In the genomic region with DNA sequence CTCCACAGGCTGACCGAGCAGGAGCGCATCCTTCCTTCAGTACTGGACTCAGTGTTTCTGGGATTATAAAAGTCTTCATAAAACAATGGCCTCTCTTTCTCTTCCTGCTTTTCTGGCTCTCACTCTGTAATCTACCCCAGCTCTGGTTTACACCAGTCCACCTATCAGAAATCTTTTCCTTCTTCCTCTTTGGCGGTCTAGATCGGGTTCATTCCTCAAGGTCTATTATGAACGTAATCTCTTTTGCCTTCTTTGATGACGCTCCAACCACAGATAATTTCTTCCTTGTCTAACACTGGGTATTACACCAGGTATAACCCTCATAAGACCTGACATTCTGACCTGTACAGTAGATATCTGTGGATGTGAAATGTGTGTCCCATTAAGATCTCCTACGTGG, we compare ENCODE assay signal across 14 mouse cellular contexts. TPM values are rescaled to one million over a fixed set of nuclear protein-coding genes. Genes with fewer than 3 reads are reported as not detected.
DNase-seq lines count a peak whose midpoint lies in the region; ATAC-seq and TF ChIP-seq lines count a peak whose summit lies in the region.
"Had no signal": no experiment of that assay in that cellular context is flagged by ENCODE, and none has a peak within 500 bp of the region (broad histone marks: within the 10 kb centered on the region; RNA-seq: fewer than 3 reads in every experiment).

No protein-coding gene starts in this region.

- H3K36me3 ChIP-seq in hindbrain, embryonic 13.5 days = no peaks in the 10 kb centered on the region; the same call in 1 of the 2 replicates
- no peaks in the 10 kb centered on the region for H3K36me3 ChIP-seq in hindbrain, embryonic 11.5 days (ENCODE audit: control insufficient read depth, insufficient read depth, low read length)
- no peaks in the 10 kb centered on the region for H3K36me3 ChIP-seq in forebrain, embryonic 13.5 days (ENCODE audit: poor library complexity, severe bottlenecking)
- no peaks in the 10 kb centered on the region for H3K36me3 ChIP-seq in hindbrain, postnatal 0 days (ENCODE audit: insufficient read depth, low read length)
- no peaks in the 10 kb centered on the region for H3K36me3 ChIP-seq in neural tube, embryonic 15.5 days

- H3K9me3 ChIP-seq in hindbrain, embryonic 13.5 days = no peaks in the 10 kb centered on the region
- H3K9me3 ChIP-seq in hindbrain, embryonic 11.5 days (ENCODE audit: control insufficient read depth, low read length) = no peaks in the 10 kb centered on the region
- H3K9me3 ChIP-seq in forebrain, embryonic 13.5 days (replicated peaks) = no peaks in the 10 kb centered on the region
- no peaks in the 10 kb centered on the region for H3K9me3 ChIP-seq in hindbrain, postnatal 0 days (ENCODE audit: low read length)
- no peaks in the 10 kb centered on the region for H3K9me3 ChIP-seq in neural tube, embryonic 15.5 days (replicated peaks)

- H3K9ac ChIP-seq in hindbrain, embryonic 13.5 days = no peak overlapping the region
- no peak overlapping the region for H3K9ac ChIP-seq in hindbrain, embryonic 11.5 days (ENCODE audit: low read depth, low read length)
- H3K9ac ChIP-seq in forebrain, embryonic 13.5 days = 0 out of 2 replicates have a peak overlapping the region, but pooled peaks have one; percentile 48
- no peak overlapping the region for H3K9ac ChIP-seq in hindbrain, postnatal 0 days (replicated peaks; ENCODE audit: low read length)
- 0 out of 2 replicates have a peak overlapping the region, but pooled peaks have one; percentile 0 for H3K9ac ChIP-seq in neural tube, embryonic 15.5 days (replicated peaks)
- H3K9ac ChIP-seq: liver, embryonic 14.5 days had no signal

- peak overlapping the region; percentile 91 for H3K4me2 ChIP-seq in hindbrain, embryonic 13.5 days
- no peak overlapping the region; the same call in 1 of the 2 replicates for H3K4me2 ChIP-seq in hindbrain, embryonic 11.5 days (replicated peaks; ENCODE audit: low read depth, low read length)
- peak overlapping the region; percentile 84 for H3K4me2 ChIP-seq in forebrain, embryonic 13.5 days
- H3K4me2 ChIP-seq in hindbrain, postnatal 0 days (ENCODE audit: low read depth, low read length) = peak overlapping the region; percentile 76
- H3K4me2 ChIP-seq in neural tube, embryonic 15.5 days = peak overlapping the region; percentile 80

- WGBS in hindbrain, embryonic 13.5 days = 87% methylated on average over 7 of the region's 7 CpGs
- 89% methylated on average over 7 of the region's 7 CpGs for WGBS in hindbrain, embryonic 11.5 days
- WGBS in forebrain, embryonic 13.5 days = 90% methylated on average over 7 of the region's 7 CpGs
- 90% methylated on average over 7 of the region's 7 CpGs for WGBS in hindbrain, postnatal 0 days
- 78% methylated on average over 7 of the region's 7 CpGs for WGBS in neural tube, embryonic 15.5 days

- H3K27ac ChIP-seq in hindbrain, embryonic 13.5 days = no peak overlapping the region
- H3K27ac ChIP-seq in hindbrain, embryonic 11.5 days (ENCODE audit: low read depth, low read length) = no peak overlapping the region
- no peak overlapping the region for H3K27ac ChIP-seq in forebrain, embryonic 13.5 days
- no peak overlapping the region for H3K27ac ChIP-seq in hindbrain, postnatal 0 days
- H3K27ac ChIP-seq in neural tube, embryonic 15.5 days (replicated peaks) = no peak overlapping the region
- H3K27ac ChIP-seq: liver, embryonic 14.5 days; macrophage had no signal

- H3K4me3 ChIP-seq in hindbrain, embryonic 13.5 days = no peak overlapping the region; the same call in 1 of the 2 replicates
- no peak overlapping the region for H3K4me3 ChIP-seq in hindbrain, embryonic 11.5 days (ENCODE audit: low read depth, low read length)
- peak overlapping the region; percentile 90; the same call in 1 of the 2 replicates for H3K4me3 ChIP-seq in forebrain, embryonic 13.5 days
- no peak overlapping the region for H3K4me3 ChIP-seq in hindbrain, postnatal 0 days (ENCODE audit: low read length)
- H3K4me3 ChIP-seq in neural tube, embryonic 15.5 days (replicated peaks) = peak overlapping the region; percentile 82

- ATAC-seq in hindbrain, embryonic 13.5 days (ENCODE audit: low FRiP score) = no peak
- no peak for ATAC-seq in hindbrain, embryonic 11.5 days (ENCODE audit: low FRiP score)
- no peak for ATAC-seq in forebrain, embryonic 13.5 days
- ATAC-seq in hindbrain, postnatal 0 days = no peak
- no peak for ATAC-seq in neural tube, embryonic 15.5 days (ENCODE audit: low FRiP score)
- ATAC-seq in erythroblast, adult 5-6 weeks (replicated peaks; ENCODE audit: low FRiP score, poor library complexity, severe bottlenecking) = no peak

- peaks cover 42% of the 10 kb centered on the region for H3K4me1 ChIP-seq in hindbrain, embryonic 13.5 days (replicated peaks)
- H3K4me1 ChIP-seq in hindbrain, embryonic 11.5 days (replicated peaks; ENCODE audit: control insufficient read depth, insufficient read depth, low read length) = no peaks in the 10 kb centered on the region; the same call in 1 of the 2 replicates
- H3K4me1 ChIP-seq in forebrain, embryonic 13.5 days = peaks cover 42% of the 10 kb centered on the region
- H3K4me1 ChIP-seq in hindbrain, postnatal 0 days (ENCODE audit: insufficient read depth, low read length) = peaks cover 20% of the 10 kb centered on the region
- H3K4me1 ChIP-seq in neural tube, embryonic 15.5 days = peaks cover 34% of the 10 kb centered on the region

- no peaks in the 10 kb centered on the region for H3K27me3 ChIP-seq in hindbrain, embryonic 13.5 days
- H3K27me3 ChIP-seq in hindbrain, embryonic 11.5 days (ENCODE audit: control insufficient read depth, insufficient read depth, low read length) = no peaks in the 10 kb centered on the region
- no peaks in the 10 kb centered on the region for H3K27me3 ChIP-seq in forebrain, embryonic 13.5 days
- H3K27me3 ChIP-seq in hindbrain, postnatal 0 days (ENCODE audit: insufficient read depth, low read length) = no peaks in the 10 kb centered on the region
- no peaks in the 10 kb centered on the region for H3K27me3 ChIP-seq in neural tube, embryonic 15.5 days (replicated peaks)

- DNase-seq in hindbrain, embryonic 11.5 days (ENCODE audit: low spot score) = no peak
- DNase-seq in hindbrain, postnatal 0 days (ENCODE audit: low spot score) = no peak
- DNase-seq in frontal cortex, adult 2 months (ENCODE audit: extremely low spot score in 1 of 2, low spot score in 1 of 2) = no peak
- DNase-seq: adrenal gland, postnatal 25 days; gastrocnemius, postnatal 25 days; heart, postnatal 36 days; kidney, postnatal 25 days; thymus, postnatal 4 days had no signal

- TF ChIP-seq CTCF in hindbrain, postnatal 0 days (IDR thresholded peaks at IDR 0.05; ENCODE audit: low read depth) = no peak

RNA-seq across cellular contexts. Expression of gene Jmjd1c, which starts 1.0 kb away (rescaled TPM):
- 47.7 and 50.3 TPM in 2 replicates for polyA plus RNA-seq in hindbrain, embryonic 13.5 days (2015; fragmentation: Nextera tagmentation; extraction: Ambion mirVana)
- polyA plus RNA-seq in hindbrain, embryonic 11.5 days (2014; fragmentation: Nextera tagmentation; extraction: Ambion mirVana) = 55.0 and 63.8 TPM in 2 replicates
- 42.5 and 49.6 TPM in 2 replicates for polyA plus RNA-seq in forebrain, embryonic 13.5 days (2015; fragmentation: Nextera tagmentation; extraction: Ambion mirVana)
- 53.7 and 54.1 TPM in 2 replicates for total RNA-seq in hindbrain, postnatal 0 days (2014; rRNA removed)
- 45.4 and 45.6 TPM in 2 replicates for polyA plus RNA-seq in hindbrain, postnatal 0 days (2015; fragmentation: Nextera tagmentation; extraction: Ambion mirVana)
- polyA plus RNA-seq in neural tube, embryonic 15.5 days (2015; fragmentation: Nextera tagmentation; extraction: Ambion mirVana) = 43.8 and 50.7 TPM in 2 replicates
- 25.4 and 38.5 TPM in 2 replicates for total RNA-seq in erythroblast, adult 5-6 weeks (2015; ENCODE audit: low replicate concordance)
- 36.3 and 39.3 TPM in 2 replicates for total RNA-seq in erythroblast, adult 5-6 weeks (2017; ENCODE audit: low replicate concordance)
- polyA plus RNA-seq in frontal cortex, adult 2 months (2012; rRNA removed) = 34.2 and 37.8 TPM in 2 replicates

RNA-seq across cellular contexts. Expression of gene Reep3, which starts 1.8 kb away (rescaled TPM):
- 42.6 and 44.9 TPM in 2 replicates for polyA plus RNA-seq in hindbrain, embryonic 13.5 days (2015; fragmentation: Nextera tagmentation; extraction: Ambion mirVana)
- polyA plus RNA-seq in hindbrain, embryonic 11.5 days (2014; fragmentation: Nextera tagmentation; extraction: Ambion mirVana) = 46.4 and 53.8 TPM in 2 replicates
- 42.2 and 43.0 TPM in 2 replicates for polyA plus RNA-seq in forebrain, embryonic 13.5 days (2015; fragmentation: Nextera tagmentation; extraction: Ambion mirVana)
- 33.9 and 35.5 TPM in 2 replicates for total RNA-seq in hindbrain, postnatal 0 days (2014; rRNA removed)
- 36.2 and 37.5 TPM in 2 replicates for polyA plus RNA-seq in hindbrain, postnatal 0 days (2015; fragmentation: Nextera tagmentation; extraction: Ambion mirVana)
- 34.5 and 35.9 TPM in 2 replicates for polyA plus RNA-seq in neural tube, embryonic 15.5 days (2015; fragmentation: Nextera tagmentation; extraction: Ambion mirVana)
- 14.8 and 16.5 TPM in 2 replicates for total RNA-seq in erythroblast, adult 5-6 weeks (2015; ENCODE audit: low replicate concordance)
- 6.4 and 8.1 TPM in 2 replicates for total RNA-seq in erythroblast, adult 5-6 weeks (2017; ENCODE audit: low replicate concordance)
- 22.0 and 22.6 TPM in 2 replicates for polyA plus RNA-seq in frontal cortex, adult 2 months (2012; rRNA removed)

Comparison
In these comparisons a context has a peak if more than half of its experiments do, and no peak if none do; other contexts are left out.
1. H3K4me3 ChIP-seq: peak in forebrain, embryonic 13.5 days (single experiment) and neural tube, embryonic 15.5 days (single experiment); none in hindbrain, embryonic 13.5 days (single experiment), hindbrain, embryonic 11.5 days (single experiment) and hindbrain, postnatal 0 days (single experiment).
2. H3K9ac ChIP-seq: peak in forebrain, embryonic 13.5 days (single experiment) and neural tube, embryonic 15.5 days (single experiment); none in hindbrain, embryonic 13.5 days (single experiment), hindbrain, embryonic 11.5 days (single experiment) and hindbrain, postnatal 0 days (single experiment).